Mouse (Mus musculus) forebrain, embryonic 16.5 days (tissue): ENCODE measurements around the gene Cbl. TPM values are rescaled to one million over a fixed set of nuclear protein-coding genes. Genes with fewer than 3 reads are reported as not detected.
"Not testable (repeated sequence)": the region's sequence is repeated elsewhere in the genome, so short reads cannot be mapped to it uniquely, and the experiment has no call there.

Experiments
- ATAC-seq: fragments of 200-750 bp; cut with Nextera tagmentation; 2 replicates; pipeline ENCODE4 v1.8.0; 2017; ENCODE audit warnings: mild to moderate bottlenecking, moderate library complexity
- H3K27ac ChIP-seq: fragments of 300-500 bp; sonication (generic); 2 replicates; pipeline ENCODE4 v1.5.1; 2014; ENCODE audit warnings: low read length, control low read depth
- H3K27me3 ChIP-seq: fragments of 300-500 bp; sonication (generic); replicated peaks from 2 replicates; pipeline ENCODE4 v1.6.1; 2014; ENCODE audit warnings: low read length; ENCODE audit not compliant: control insufficient read depth, insufficient read depth
- H3K36me3 ChIP-seq: fragments of 300-500 bp; sonication (generic); 2 replicates; pipeline ENCODE4 v1.6.1; 2014; ENCODE audit not compliant: control insufficient read depth, insufficient read depth
- H3K4me1 ChIP-seq: fragments of 300-500 bp; sonication (generic); replicated peaks from 2 replicates; pipeline ENCODE4 v1.6.1; 2014; ENCODE audit warnings: low read length; ENCODE audit not compliant: control insufficient read depth, insufficient read depth
- H3K4me2 ChIP-seq: fragments of 300-500 bp; sonication (generic); 2 replicates; pipeline ENCODE4 v1.6.1; 2014; ENCODE audit warnings: mild to moderate bottlenecking, low read length, control low read depth
- H3K4me3 ChIP-seq: fragments of 300-500 bp; sonication (generic); replicated peaks from 2 replicates; pipeline ENCODE4 v1.5.1; 2014; ENCODE audit warnings: mild to moderate bottlenecking, low read length, control low read depth
- H3K9ac ChIP-seq: fragments of 300-500 bp; sonication (generic); replicated peaks from 2 replicates; pipeline ENCODE4 v1.6.1; 2014; ENCODE audit warnings: low read depth, low read length, control low read depth
- H3K9me3 ChIP-seq: fragments of 300-500 bp; sonication (generic); 2 replicates; pipeline ENCODE4 v1.6.1; 2016; ENCODE audit warnings: low read length; ENCODE audit not compliant: control insufficient read depth
- WGBS: fragments of 180-500 bp; shearing (Covaris S2); extraction: QIAGEN DNeasy Blood & Tissue Kit; methylation state at CpG from one replicate; pipeline ENCODE4 v1.1.7; 2014; 5-methylcytosine and 5-hydroxymethylcytosine counted together
- polyA plus RNA-seq: library from polyadenylated mRNA; unstranded; fragments of >200 nt; fragmentation: Nextera tagmentation; extraction: Ambion mirVana; gene quantifications from 2 replicates; pipeline ENCODE4 v1.2.1, GENCODE M21; 2015

Cbl gene
- polyA plus RNA-seq, 1 experiment from 2014 or later = 26.3 TPM

GRCm38 (mm10) chr9:44124317-44124716 is 109.5 kb downstream of the Cbl start:
- peaks cover 2% of the 10 kb centered on the region; the same call in 1 of the 2 replicates for H3K27me3 ChIP-seq
- peaks cover 7% of the 10 kb centered on the region for H3K4me1 ChIP-seq
- H3K4me3 ChIP-seq = no peak overlapping the region
- no peaks in the 10 kb centered on the region for H3K9me3 ChIP-seq
- no peak overlapping the region for H3K4me2 ChIP-seq
- no peak for ATAC-seq
- 78% methylated on average over 6 of the region's 6 CpGs for WGBS
- no peaks in the 10 kb centered on the region for H3K36me3 ChIP-seq
- H3K9ac ChIP-seq = no peak overlapping the region
- no peak overlapping the region for H3K27ac ChIP-seq

- WGBS = 87% methylated on average over 8 of the region's 8 CpGs
- H3K4me2 ChIP-seq = no peak overlapping the region
- no peak for ATAC-seq
- H3K9me3 ChIP-seq = no peaks in the 10 kb centered on the region
- no peaks in the 10 kb centered on the region for H3K36me3 ChIP-seq
- H3K9ac ChIP-seq = no peak overlapping the region
- H3K4me1 ChIP-seq = no peaks in the 10 kb centered on the region
- H3K4me3 ChIP-seq = no peak overlapping the region
- no peaks in the 10 kb centered on the region for H3K27me3 ChIP-seq
- no peak overlapping the region for H3K27ac ChIP-seq
Measured at GRCm38 (mm10) chr9:44119948-44120465, 113.8 kb downstream of the Cbl start.

- no peaks in the 10 kb centered on the region for H3K4me1 ChIP-seq
- H3K27me3 ChIP-seq = no peaks in the 10 kb centered on the region
- H3K36me3 ChIP-seq = no peaks in the 10 kb centered on the region
- no peak overlapping the region for H3K4me2 ChIP-seq
- H3K4me3 ChIP-seq = no peak overlapping the region
- no peaks in the 10 kb centered on the region for H3K9me3 ChIP-seq
- no peak for ATAC-seq
- H3K9ac ChIP-seq = no peak overlapping the region
- no peak overlapping the region for H3K27ac ChIP-seq
- 49% methylated on average over 5 of the region's 5 CpGs for WGBS
Measured at GRCm38 (mm10) chr9:44119011-44119410, 114.8 kb downstream of the Cbl start.

GRCm38 (mm10) chr9:44116182-44116581 is 117.7 kb downstream of the Cbl start:
- Histone ChIP-seq H3K36me3 (no peaks in the 10 kb centered on the region), H3K27me3 (no peaks in the 10 kb centered on the region), H3K4me1 (peaks cover 3% of the 10 kb centered on the region; the same call in 1 of the 2 replicates), H3K9me3 (no peaks in the 10 kb centered on the region), H3K9ac (no peak overlapping the region), H3K27ac (no peak overlapping the region), H3K4me3 (no peak overlapping the region), H3K4me2 (no peak overlapping the region)
- ATAC-seq = no peak
- 90% methylated on average over 4 of the region's 4 CpGs for WGBS

- H3K27me3 ChIP-seq = no peaks in the 10 kb centered on the region
- no peak overlapping the region for H3K9ac ChIP-seq
- H3K4me2 ChIP-seq = no peak overlapping the region
- no peaks in the 10 kb centered on the region for H3K9me3 ChIP-seq
- 90% methylated on average over 9 of the region's 9 CpGs for WGBS
- ATAC-seq = no peak
- H3K4me1 ChIP-seq = peaks cover 3% of the 10 kb centered on the region
- H3K4me3 ChIP-seq = no peak overlapping the region
- no peak overlapping the region for H3K27ac ChIP-seq
- no peaks in the 10 kb centered on the region for H3K36me3 ChIP-seq
Measured at GRCm38 (mm10) chr9:44115599-44115998, 118.2 kb downstream of the Cbl start.

GRCm38 (mm10) chr9:44114453-44114852 is 119.4 kb downstream of the Cbl start:
- WGBS = 97% methylated on average over 2 of the region's 2 CpGs
- no peak overlapping the region for H3K9ac ChIP-seq
- H3K4me2 ChIP-seq = no peak overlapping the region
- peaks cover 14% of the 10 kb centered on the region for H3K4me1 ChIP-seq
- H3K9me3 ChIP-seq = no peaks in the 10 kb centered on the region
- ATAC-seq = no peak
- no peak overlapping the region for H3K27ac ChIP-seq
- no peaks in the 10 kb centered on the region for H3K27me3 ChIP-seq
- H3K36me3 ChIP-seq = no peaks in the 10 kb centered on the region
- no peak overlapping the region for H3K4me3 ChIP-seq

- peak; percentile 97 for ATAC-seq
- Histone ChIP-seq H3K9ac (peak within 1 kb of the TSS; percentile 75), H3K4me1 (peaks cover 26% of the 10 kb centered on the region), H3K36me3 (no peaks in the 10 kb centered on the region), H3K27me3 (no peaks in the 10 kb centered on the region), H3K9me3 (no peaks in the 10 kb centered on the region), H3K27ac (no peak within 1 kb of the TSS), H3K4me2 (peak within 1 kb of the TSS; percentile 49), H3K4me3 (peak within 1 kb of the TSS; percentile 68)
- under 1% methylated on average over 50 of the region's 51 CpGs for WGBS
Measured at GRCm38 (mm10) chr9:44113105-44113789, 120.6 kb downstream of the Cbl start, which contains the start of the genes Gm49380 and Rnf26. Gm49380 (minus strand) TSS chr9:44113500. Rnf26 (minus strand) TSS chr9:44113517.

- H3K4me1 ChIP-seq = peaks cover 40% of the 10 kb centered on the region
- H3K27me3 ChIP-seq, H3K36me3 ChIP-seq, H3K27ac ChIP-seq, H3K9me3 ChIP-seq, H3K9ac ChIP-seq, H3K4me3 ChIP-seq, ATAC-seq, H3K4me2 ChIP-seq: not testable (repeated sequence)
- 63% methylated on average over 9 of the region's 12 CpGs for WGBS
Measured at GRCm38 (mm10) chr9:44111909-44112308, 121.9 kb downstream of the Cbl start.

GRCm38 (mm10) chr9:44109360-44110095 is 124.3 kb downstream of the Cbl start:
- Histone ChIP-seq H3K9me3 (no peaks in the 10 kb centered on the region), H3K4me1 (peaks cover 47% of the 10 kb centered on the region), H3K27ac (no peak overlapping the region), H3K27me3 (no peaks in the 10 kb centered on the region), H3K4me3 (no peak overlapping the region), H3K4me2 (peak overlapping the region; percentile 34), H3K9ac (no peak overlapping the region), H3K36me3 (no peaks in the 10 kb centered on the region)
- ATAC-seq = no peak
- 30% methylated on average over 9 of the region's 9 CpGs for WGBS
